Mouse (Mus musculus) hindbrain, embryonic 16.5 days (tissue): ENCODE data around the gene Hsp90b1. TPM values are rescaled to one million over a fixed set of nuclear protein-coding genes. Genes with fewer than 3 reads are reported as not detected.
"Not testable (repeated sequence)": the region's sequence is repeated elsewhere in the genome, so short reads cannot be mapped to it uniquely, and the experiment has no call there.

ENCODE experiments used
- ATAC-seq: fragments of 200-750 bp; cut with Nextera tagmentation; 2 replicates; pipeline ENCODE4 v1.8.0; 2017; ENCODE audit warnings: moderate TSS enrichment, moderate library complexity
- H3K27ac ChIP-seq: fragments of 300-500 bp; sonication (generic); 2 replicates; pipeline ENCODE4 v1.5.1; 2014; ENCODE audit warnings: low read depth, mild to moderate bottlenecking, control low read depth, low read length, moderate library complexity
- H3K27me3 ChIP-seq: fragments of 300-500 bp; sonication (generic); replicated peaks from 2 replicates; pipeline ENCODE4 v1.6.1; 2014; ENCODE audit warnings: low read length; ENCODE audit not compliant: control insufficient read depth, insufficient read depth
- H3K36me3 ChIP-seq: fragments of 300-500 bp; sonication (generic); 2 replicates; pipeline ENCODE4 v1.6.1; 2014; ENCODE audit warnings: mild to moderate bottlenecking, low read length, moderate library complexity, mixed read lengths; ENCODE audit not compliant: control insufficient read depth, insufficient read depth
- H3K4me1 ChIP-seq: fragments of 300-500 bp; sonication (generic); 2 replicates; pipeline ENCODE4 v1.6.1; 2014; ENCODE audit warnings: low read depth, low read length; ENCODE audit not compliant: control insufficient read depth, insufficient read depth
- H3K4me2 ChIP-seq: fragments of 300-500 bp; sonication (generic); 2 replicates; pipeline ENCODE4 v1.6.1; 2014; ENCODE audit warnings: mild to moderate bottlenecking, low read length, control low read depth, moderate library complexity
- H3K4me3 ChIP-seq: fragments of 300-500 bp; sonication (generic); 2 replicates; pipeline ENCODE4 v1.5.1; 2014; ENCODE audit warnings: mild to moderate bottlenecking, low read length, control low read depth, moderate library complexity
- H3K9ac ChIP-seq: fragments of 300-500 bp; sonication (generic); 2 replicates; pipeline ENCODE4 v1.6.1; 2014; ENCODE audit warnings: low read depth, mild to moderate bottlenecking, control low read depth, low read length, moderate library complexity
- H3K9me3 ChIP-seq: fragments of 300-500 bp; sonication (generic); 2 replicates; pipeline ENCODE4 v1.6.1; 2014; ENCODE audit warnings: mild to moderate bottlenecking, low read length, moderate library complexity; ENCODE audit not compliant: control insufficient read depth
- WGBS: fragments of 180-500 bp; shearing (Covaris S2); extraction: QIAGEN DNeasy Blood & Tissue Kit; methylation state at CpG from one replicate; pipeline ENCODE4 v1.1.7; 2014; 5-methylcytosine and 5-hydroxymethylcytosine counted together
- polyA plus RNA-seq: library from polyadenylated mRNA; unstranded; fragments of >200 nt; fragmentation: Nextera tagmentation; extraction: Ambion mirVana; gene quantifications from 2 replicates; pipeline ENCODE4 v1.2.1, GENCODE M21; 2015

Gene Hsp90b1
- polyA plus RNA-seq, 1 experiment from 2014 or later: 312 TPM

- WGBS: 86% methylated on average over 3 of the region's 3 CpGs
- peaks cover 9% of the 10 kb centered on the region for H3K36me3 ChIP-seq
- H3K27ac ChIP-seq: peak overlapping the region; percentile 95; the same call in 1 of the 2 replicates
- H3K9me3 ChIP-seq: no peaks in the 10 kb centered on the region
- H3K4me1 ChIP-seq: peaks cover 29% of the 10 kb centered on the region
- no peak overlapping the region for H3K4me3 ChIP-seq
- no peaks in the 10 kb centered on the region for H3K27me3 ChIP-seq
- H3K9ac ChIP-seq: no peak overlapping the region; the same call in 1 of the 2 replicates
- H3K4me2 ChIP-seq: no peak overlapping the region; the same call in 1 of the 2 replicates
- ATAC-seq: no peak
These were observed 1.8 kb upstream of the Hsp90b1 start for GRCm38 (mm10) chr10:86707134-86707533.

GRCm38 (mm10) chr10:86705922-86706752, 828 bp upstream of the Hsp90b1 start:
- WGBS: 5% methylated on average over 33 of the region's 33 CpGs
- no peaks in the 10 kb centered on the region for H3K27me3 ChIP-seq
- peaks cover 33% of the 10 kb centered on the region for H3K4me1 ChIP-seq
- no peaks in the 10 kb centered on the region for H3K9me3 ChIP-seq
- H3K9ac ChIP-seq: peak overlapping the region; percentile 74
- peak overlapping the region; percentile 94 for H3K4me3 ChIP-seq
- peak overlapping the region; percentile 71 for H3K4me2 ChIP-seq
- H3K36me3 ChIP-seq: peaks cover 17% of the 10 kb centered on the region
- H3K27ac ChIP-seq: peak overlapping the region; percentile 95
- ATAC-seq: peak; percentile 91

GRCm38 (mm10) chr10:86704589-86705191, 619 bp downstream of the Hsp90b1 start:
- no peak for ATAC-seq
- WGBS: 0% methylated on average over 32 of the region's 33 CpGs
- H3K36me3 ChIP-seq: peaks cover 27% of the 10 kb centered on the region
- H3K27ac ChIP-seq: peak overlapping the region; percentile 95
- no peaks in the 10 kb centered on the region for H3K9me3 ChIP-seq
- H3K27me3 ChIP-seq: no peaks in the 10 kb centered on the region
- H3K4me1 ChIP-seq: peaks cover 45% of the 10 kb centered on the region
- H3K4me2 ChIP-seq: peak overlapping the region; percentile 87
- peak overlapping the region; percentile 94 for H3K4me3 ChIP-seq
- peak overlapping the region; percentile 92 for H3K9ac ChIP-seq

GRCm38 (mm10) chr10:86704141-86704540, 1.2 kb downstream of the Hsp90b1 start:
- Histone ChIP-seq H3K4me1 (peaks cover 45% of the 10 kb centered on the region), H3K9ac (peak overlapping the region; percentile 92), H3K4me2 (peak overlapping the region; percentile 87), H3K27me3 (no peaks in the 10 kb centered on the region), H3K36me3 (peaks cover 27% of the 10 kb centered on the region), H3K4me3 (peak overlapping the region; percentile 94), H3K27ac (no peak overlapping the region), H3K9me3 (no peaks in the 10 kb centered on the region)
- ATAC-seq: no peak
- WGBS: 6% methylated on average over 8 of the region's 8 CpGs

- Histone ChIP-seq H3K4me3 (peak overlapping the region; percentile 94), H3K9ac (no peak overlapping the region), H3K27ac (no peak overlapping the region), H3K9me3 (no peaks in the 10 kb centered on the region), H3K27me3 (no peaks in the 10 kb centered on the region), H3K4me2 (peak overlapping the region; percentile 87), H3K4me1 (peaks cover 45% of the 10 kb centered on the region), H3K36me3 (peaks cover 29% of the 10 kb centered on the region)
- WGBS: 81% methylated on average over 4 of the region's 4 CpGs
- ATAC-seq: no peak
These were observed 1.9 kb downstream of the Hsp90b1 start for GRCm38 (mm10) chr10:86703375-86703774.

GRCm38 (mm10) chr10:86702312-86702920, 2.9 kb downstream of the Hsp90b1 start:
- H3K4me1 ChIP-seq: peaks cover 45% of the 10 kb centered on the region
- H3K27me3 ChIP-seq: no peaks in the 10 kb centered on the region
- WGBS: 49% methylated on average over 4 of the region's 4 CpGs
- ATAC-seq: no peak
- no peak overlapping the region for H3K27ac ChIP-seq
- H3K36me3 ChIP-seq: peaks cover 37% of the 10 kb centered on the region
- H3K4me2 ChIP-seq: no peak overlapping the region
- H3K9ac ChIP-seq: no peak overlapping the region
- H3K4me3 ChIP-seq: no peak overlapping the region
- no peaks in the 10 kb centered on the region for H3K9me3 ChIP-seq

GRCm38 (mm10) chr10:86700973-86701372, 4.3 kb downstream of the Hsp90b1 start:
- H3K4me1 ChIP-seq: peaks cover 40% of the 10 kb centered on the region
- H3K9me3 ChIP-seq: no peaks in the 10 kb centered on the region
- no peak for ATAC-seq
- 77% methylated on average over 3 of the region's 3 CpGs for WGBS
- H3K4me2 ChIP-seq: no peak overlapping the region
- H3K36me3 ChIP-seq: peaks cover 40% of the 10 kb centered on the region
- H3K27me3 ChIP-seq: no peaks in the 10 kb centered on the region
- no peak overlapping the region for H3K9ac ChIP-seq
- H3K4me3 ChIP-seq: no peak overlapping the region
- H3K27ac ChIP-seq: no peak overlapping the region

- Histone ChIP-seq H3K9me3 (no peaks in the 10 kb centered on the region), H3K4me1 (peaks cover 40% of the 10 kb centered on the region), H3K36me3 (peaks cover 46% of the 10 kb centered on the region), H3K27ac (no peak overlapping the region), H3K4me3 (no peak overlapping the region), H3K27me3 (no peaks in the 10 kb centered on the region), H3K9ac (no peak overlapping the region), H3K4me2 (no peak overlapping the region)
- ATAC-seq: no peak
- WGBS: 67% methylated on average over 3 of the region's 3 CpGs
These were observed 5.1 kb downstream of the Hsp90b1 start for GRCm38 (mm10) chr10:86700251-86700650.

- Histone ChIP-seq H3K9ac (peak overlapping the region; percentile 91), H3K4me3 (peak overlapping the region; percentile 69), H3K4me2 (peak overlapping the region; percentile 70), H3K36me3 (peaks cover 11% of the 10 kb centered on the region)
- not testable (repeated sequence) for H3K9me3 ChIP-seq, ATAC-seq, H3K27me3 ChIP-seq, H3K27ac ChIP-seq, H3K4me1 ChIP-seq
- WGBS: 29% methylated on average over 8 of the region's 9 CpGs
These were observed 19.3 kb downstream of the Hsp90b1 start for GRCm38 (mm10) chr10:86686017-86686360.
